Mouse (Mus musculus): Measurements from ENCODE around the gene Prrc2c.
A peak's percentile ranks its signal among the peaks of the same experiment; 100 is the strongest.
"Not testable (repeated sequence)": the region's sequence is repeated elsewhere in the genome, so short reads cannot be mapped to it uniquely, and the experiment has no call there.

The Prrc2c gene

DNA sequence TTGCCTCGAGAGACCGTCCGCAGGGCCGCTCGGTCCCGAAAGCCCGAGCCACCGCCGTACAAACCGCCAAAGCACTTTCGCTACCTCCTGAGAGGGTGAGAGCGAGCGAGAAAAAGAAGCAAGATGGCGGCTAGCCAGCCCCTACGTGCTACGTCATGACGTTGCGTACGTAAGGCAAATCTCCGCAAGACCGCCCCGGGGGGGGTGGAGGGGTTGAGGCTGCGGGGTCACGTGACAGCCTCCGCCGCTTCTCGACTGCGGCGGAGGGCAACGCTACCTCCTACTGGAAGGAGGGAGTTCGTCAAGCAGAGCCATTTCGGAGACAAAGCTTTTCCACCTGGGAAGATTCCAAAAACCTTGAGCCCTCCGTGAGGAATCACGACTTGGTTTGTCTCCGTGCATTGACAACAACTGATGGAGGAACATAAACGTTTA lies at the start of gene Prrc2c:
Gene Prrc2c (minus strand): TSS at position 156 of the 435 bp plus-strand sequence.
- peak; percentile 99 for DNase-seq (ENCODE audit: low spot score in 2 of 2)

DNA sequence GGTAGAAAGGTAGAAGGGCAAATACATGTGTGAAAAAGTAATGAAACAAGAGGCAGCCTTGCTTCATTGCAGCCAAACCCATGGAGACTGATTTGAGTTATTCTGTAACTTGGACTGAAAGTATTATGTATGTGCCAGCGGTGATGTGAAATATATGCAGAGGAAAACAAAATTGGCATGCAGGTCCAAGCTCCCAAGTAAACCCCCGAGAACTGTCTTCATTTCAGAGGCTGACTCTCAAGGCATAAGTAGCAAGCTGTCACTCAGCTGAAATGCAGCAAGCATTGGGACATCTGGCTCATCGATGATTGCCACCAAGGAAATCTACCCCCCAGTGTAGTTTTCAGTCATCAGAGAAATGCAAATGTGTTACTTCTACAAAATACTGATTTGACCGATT lies 44.9 kb upstream of the Prrc2c start:
- no peak for DNase-seq (ENCODE audit: low spot score in 2 of 2)

DNA sequence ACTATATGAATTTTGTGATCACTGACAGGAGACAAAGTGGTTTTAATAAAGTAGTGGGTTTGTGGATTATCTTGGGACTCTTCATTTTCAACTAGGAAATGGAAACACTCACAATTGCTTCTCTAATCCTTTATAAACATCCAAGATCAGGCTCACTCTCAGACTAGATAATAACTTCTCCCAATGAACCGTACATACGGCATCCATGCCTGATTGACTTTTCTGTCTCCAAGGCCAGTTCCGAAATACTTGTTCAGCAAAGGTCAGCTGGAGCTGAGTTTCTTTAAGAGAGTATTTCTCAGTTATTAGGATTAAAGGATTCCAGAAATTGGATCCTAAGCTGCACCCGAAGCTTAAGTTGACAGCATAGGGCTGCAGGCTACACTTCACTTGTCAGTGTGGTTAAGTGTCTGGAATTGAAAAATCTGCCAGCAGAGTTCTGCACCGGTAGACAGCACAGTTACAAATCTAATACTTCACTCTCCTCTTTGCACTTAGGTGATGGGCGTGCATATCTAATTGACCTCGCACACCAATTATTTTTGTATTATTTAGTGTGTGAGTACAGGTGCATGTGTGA lies 43.4 kb upstream of the Prrc2c start:
- no peak for DNase-seq (ENCODE audit: low spot score in 2 of 2)

DNA sequence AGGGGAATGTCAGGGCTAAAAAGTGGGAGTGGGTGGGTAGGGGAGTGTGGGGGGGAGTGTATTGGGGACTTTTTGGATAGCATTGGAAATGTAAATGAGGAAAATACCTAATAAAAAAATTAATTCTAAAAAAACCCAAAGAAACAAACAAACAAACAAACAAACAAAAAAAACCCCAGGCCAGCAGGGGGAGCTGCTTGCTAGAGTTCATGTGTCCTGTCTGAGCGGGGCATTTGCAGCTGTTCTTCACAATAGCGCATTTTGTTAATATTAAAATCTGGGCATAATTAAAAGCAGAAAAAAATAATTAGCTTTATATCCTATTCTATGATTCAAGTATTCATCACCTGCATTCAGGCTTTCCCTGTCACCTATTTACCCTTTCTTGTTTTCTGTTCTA lies 40.7 kb upstream of the Prrc2c start:
- DNase-seq (ENCODE audit: low spot score in 2 of 2): not testable (repeated sequence)

DNA sequence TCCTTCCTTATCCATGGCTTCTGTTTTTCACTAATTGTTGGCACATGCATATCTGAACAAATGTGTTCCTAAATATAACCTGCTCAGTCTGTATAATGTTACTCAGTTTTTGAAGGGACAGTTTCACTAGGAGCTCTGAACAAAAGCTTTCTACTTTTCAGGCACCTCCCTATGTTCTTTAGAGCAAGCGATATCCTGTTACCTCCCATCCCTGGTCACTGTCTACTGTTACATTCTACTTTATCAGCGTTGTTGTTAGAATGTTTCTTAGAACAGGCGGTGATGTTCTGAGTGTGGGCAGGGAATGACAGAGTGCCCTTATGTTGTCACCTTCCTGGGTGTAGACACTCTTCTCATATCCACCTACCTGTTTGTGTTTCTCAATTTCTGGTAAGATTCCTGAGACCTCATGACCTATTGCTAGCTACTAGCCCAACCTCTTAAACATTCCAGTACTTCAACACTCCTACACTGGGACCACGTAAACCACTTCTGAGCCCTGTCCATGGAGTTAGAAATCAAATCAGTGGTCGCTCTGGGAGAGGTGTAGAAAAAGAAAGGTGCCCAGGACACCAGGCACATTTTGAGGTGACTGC lies 37.7 kb upstream of the Prrc2c start:
- DNase-seq (ENCODE audit: low spot score in 2 of 2): no peak

DNA sequence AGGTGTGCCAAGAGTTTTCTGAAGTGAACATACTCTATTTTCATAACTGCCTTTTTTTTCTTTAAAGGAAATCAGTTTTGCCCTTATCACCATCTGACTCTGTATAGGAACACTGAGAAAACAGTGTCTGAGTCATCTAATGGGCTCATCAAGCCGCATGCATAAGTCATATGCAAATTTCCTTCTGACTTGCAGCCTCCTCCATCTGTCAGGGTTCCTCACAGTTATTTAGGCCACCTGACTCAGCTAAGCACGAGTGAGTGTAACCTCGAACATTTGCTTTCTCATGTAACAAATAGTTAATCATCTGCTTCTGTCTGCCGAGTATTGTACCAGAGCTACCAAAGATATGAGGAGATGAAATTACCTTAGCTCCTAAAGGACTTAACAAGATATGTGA lies 33.3 kb upstream of the Prrc2c start:
- peak in 1 of 2 experiments; percentile 6 for DNase-seq (ENCODE audit: low spot score in 2 of 2)

DNA sequence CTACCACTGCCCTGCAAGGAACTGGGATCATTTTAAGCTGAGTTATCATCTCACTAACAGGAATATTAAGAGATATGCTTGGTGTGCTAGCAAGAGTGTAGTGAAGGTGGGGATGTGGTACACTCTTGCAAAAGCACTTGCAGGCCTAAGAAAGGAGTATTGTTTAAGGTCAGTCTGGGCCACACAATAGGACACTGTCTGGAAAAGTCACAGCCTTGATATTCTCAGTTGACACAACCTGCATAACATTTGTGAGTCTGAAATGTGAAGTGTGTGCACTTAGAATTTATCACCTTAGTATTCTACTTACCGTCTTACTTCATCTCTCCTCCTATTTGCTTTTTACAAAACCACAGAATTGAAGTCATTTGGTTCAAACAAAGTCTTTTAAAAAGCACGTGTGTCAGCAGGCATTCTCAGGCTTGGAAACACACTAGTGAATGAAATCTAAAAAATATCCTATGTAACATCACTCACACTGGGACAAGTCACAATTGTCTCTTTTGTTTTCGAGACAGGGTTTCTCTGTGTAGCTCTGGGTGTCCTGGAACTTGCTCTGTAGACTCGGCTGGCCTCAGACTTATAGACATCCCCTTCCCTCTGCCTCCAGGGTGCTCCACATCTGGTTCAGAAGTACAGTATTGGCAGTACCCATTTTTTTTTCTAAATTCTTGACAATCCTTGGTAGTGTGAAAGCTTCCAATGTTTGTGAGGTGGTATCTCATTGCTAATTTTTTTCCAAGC lies 31.4 kb upstream of the Prrc2c start:
- DNase-seq (ENCODE audit: low spot score in 2 of 2): no peak

DNA sequence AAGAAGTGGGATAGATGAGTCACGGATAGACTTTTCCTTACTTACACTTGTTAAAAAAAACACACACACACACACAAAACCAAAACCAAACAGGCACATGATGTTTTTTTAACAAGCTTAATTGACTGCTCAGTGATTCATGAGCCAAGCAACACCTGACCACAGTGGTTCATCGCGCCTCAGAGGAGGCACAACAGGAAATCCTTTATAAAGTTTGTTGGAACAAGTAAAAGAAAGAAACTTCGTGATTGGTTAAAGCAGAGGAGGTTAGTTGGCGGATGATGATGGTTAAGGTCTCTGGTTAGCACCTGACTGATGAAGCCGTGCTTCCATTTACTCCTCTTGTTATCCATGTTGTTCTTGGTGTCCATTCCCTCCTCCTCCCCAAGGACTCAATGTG lies 11.7 kb upstream of the Prrc2c start:
- DNase-seq (ENCODE audit: low spot score in 2 of 2): no peak

DNA sequence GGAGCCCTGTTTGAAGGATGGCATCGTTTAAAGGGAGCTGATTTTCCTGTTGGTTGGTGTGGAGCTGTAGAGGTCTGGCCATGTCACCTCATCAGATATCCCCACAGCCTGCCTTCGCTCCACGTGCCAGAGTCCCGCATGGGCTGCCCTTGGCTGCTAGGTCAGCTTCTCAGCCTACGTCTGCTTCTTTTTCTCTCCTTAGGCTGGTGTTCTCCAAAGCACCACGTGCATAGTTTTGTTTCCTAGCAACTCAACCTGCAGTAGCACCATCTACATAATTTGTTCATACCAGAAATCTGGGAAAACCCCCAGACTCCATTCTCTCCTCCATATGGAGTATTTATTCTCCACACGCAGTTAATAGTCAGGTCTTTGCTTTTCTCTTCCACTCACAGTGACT lies 9.3 kb upstream of the Prrc2c start:
- DNase-seq (ENCODE audit: low spot score in 2 of 2): no peak

DNA sequence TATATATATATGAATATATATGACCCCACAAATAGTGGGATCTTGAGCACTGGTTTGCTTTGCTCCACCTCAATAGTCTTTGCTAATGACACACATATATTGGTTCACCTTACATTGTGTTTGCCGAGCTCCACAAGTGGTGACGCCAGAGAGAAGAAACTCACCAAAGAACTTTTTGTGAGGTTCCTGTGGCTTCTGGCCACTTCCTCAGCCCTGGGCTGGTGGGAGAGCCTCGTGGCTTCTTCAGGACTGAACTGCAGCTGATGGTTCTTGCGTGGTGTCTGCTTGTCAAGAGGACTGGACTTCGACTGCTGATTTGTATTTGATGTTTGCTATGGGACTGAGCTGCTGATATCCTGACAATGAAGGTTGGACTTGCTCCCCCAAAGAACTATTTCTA lies 8.4 kb upstream of the Prrc2c start:
- no peak for DNase-seq (ENCODE audit: low spot score in 2 of 2)

DNA sequence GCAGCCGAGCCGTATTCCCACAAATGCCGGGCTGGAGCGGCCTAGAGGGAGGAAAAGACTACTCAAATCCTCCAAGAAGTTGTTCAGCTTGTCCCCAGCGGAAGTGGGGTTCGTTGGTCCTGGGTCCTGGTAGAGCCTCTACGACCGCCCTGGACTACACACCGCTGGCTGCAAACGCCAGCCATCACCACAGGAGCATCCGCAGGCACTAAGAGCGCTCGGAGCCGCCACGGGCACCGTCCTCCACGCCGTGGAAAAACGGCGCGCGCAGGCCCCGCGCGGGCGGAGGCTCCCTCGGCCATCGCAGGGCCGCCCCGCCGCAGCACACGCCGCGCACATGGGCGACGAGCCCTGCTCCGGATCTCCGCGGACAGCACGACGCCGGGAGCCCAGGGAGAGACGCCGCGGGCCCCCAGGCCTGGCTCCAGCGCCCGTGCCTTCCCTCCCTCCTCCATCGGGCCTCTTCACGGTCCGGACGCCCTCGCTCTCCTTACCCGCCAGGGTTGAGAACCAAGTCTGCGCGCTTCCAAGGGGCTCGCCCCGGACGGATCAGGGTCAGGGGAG lies 443 bp downstream of the Prrc2c start:
- peak in 1 of 2 experiments; percentile 18 for DNase-seq (ENCODE audit: low spot score in 2 of 2)

DNA sequence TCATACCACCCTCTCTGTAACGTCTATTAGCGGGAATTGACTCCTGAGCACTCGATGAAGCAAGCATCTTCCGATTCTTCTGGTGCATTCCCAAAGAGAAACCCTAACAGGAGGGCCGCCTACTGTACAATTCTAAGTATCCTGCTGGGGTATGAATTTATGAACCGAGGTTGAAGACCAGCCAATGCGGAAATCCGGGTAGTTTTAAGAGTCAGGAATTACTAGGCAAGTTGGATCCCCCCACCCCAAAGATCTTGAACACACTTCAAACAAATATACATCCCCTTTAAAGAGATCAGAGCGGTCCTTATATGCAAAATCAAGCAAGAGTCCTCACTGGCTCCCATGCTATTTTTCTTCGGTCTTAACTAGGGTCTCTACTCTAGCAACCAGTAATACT lies 950 bp downstream of the Prrc2c start:
- no peak for DNase-seq (ENCODE audit: low spot score in 2 of 2)

DNA sequence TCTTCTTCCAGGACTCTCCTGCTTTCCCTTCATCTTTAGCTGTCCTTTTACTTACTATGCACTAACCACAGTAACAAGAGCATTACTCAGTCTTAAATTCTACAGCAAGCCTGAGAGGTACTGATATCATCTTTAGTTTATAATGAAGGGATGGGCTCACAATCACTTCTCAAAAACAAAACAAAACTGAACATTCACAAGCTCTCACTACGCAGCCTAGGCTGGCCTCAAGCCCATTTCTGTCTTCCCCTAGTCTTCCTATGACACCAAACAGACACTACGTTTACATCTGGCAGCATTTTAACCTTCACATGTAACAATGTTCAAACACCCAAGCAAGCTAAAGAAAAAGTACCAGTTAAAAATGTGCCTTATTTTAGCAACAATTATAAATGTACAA lies 1.9 kb downstream of the Prrc2c start:
- DNase-seq (ENCODE audit: low spot score in 2 of 2): no peak

DNA sequence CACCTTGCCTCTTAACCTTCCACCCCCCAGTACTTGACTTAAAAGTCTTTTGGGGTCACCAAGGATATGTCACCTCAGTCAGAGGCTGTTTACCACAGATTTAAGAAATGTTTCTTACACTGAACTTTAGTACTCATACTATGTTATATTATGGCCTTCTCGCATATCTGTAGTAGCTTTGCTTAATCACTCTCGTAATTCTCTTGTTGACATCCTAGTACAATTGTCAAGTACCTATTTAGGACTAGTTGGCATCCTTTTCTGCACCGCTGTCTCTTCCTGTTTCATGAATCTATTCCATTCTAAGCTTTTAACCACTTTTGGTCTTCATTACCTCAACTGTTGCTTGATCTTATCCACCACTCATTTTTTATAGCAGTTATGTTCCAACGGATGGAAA lies 5.3 kb downstream of the Prrc2c start:
- DNase-seq (ENCODE audit: low spot score in 2 of 2): no peak

DNA sequence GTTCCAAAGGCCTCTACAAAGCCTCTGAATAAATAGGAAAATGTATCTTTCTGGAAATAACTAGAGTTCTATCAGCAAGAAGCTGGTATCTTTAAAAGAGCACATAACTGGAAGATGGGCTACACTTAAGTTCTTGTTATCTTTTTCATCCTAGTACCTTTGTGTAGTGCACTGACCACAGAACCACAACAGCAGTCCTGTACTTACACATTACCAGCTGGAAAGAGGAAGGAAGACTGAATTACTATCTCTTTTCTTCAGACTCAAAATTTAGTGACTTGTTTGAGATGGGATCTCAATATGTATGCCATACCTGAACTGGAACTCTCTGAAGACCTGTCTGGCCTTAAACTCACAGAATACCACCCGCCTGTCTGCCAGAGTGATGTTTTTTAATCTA lies 6.1 kb downstream of the Prrc2c start:
- no peak for DNase-seq (ENCODE audit: low spot score in 2 of 2)

DNA sequence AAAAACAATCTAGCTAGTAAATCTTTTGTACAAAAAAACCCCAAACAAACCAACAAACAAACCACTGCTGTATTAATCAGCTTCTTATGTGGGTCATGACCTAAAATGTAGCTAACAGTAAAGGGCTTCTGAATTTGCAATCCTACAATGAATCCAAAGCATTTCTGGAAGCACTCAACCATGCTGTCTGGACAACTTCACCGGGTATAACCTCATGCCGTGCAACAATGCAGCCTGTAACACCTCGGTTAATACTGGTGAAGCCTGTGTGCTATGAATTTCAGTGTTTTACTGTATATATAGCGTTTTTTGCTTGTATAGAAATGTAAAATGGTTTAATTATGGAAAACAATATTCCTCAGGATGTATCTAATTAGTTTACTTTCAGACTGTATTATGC lies 8.3 kb downstream of the Prrc2c start:
- no peak for DNase-seq (ENCODE audit: low spot score in 2 of 2)

DNA sequence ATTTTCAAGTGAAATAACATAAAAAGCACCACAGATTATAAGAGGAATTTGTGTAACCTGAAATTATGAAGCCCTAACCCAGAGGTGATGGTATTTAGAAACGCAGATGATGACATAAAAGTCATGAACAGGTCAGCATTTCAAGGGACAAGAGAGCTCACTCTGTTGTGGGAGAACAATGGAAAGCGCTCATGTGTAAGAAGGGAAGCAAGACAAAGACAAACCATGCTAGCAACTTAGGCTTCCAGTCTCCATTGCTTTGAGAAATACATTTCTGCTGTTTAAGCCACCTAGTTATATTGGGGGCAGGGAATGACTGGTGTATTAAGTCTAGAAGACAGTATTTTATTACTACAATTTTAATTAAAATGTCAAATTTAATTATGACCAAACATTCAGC lies 10.9 kb downstream of the Prrc2c start:
- no peak for DNase-seq (ENCODE audit: low spot score in 2 of 2)

DNA sequence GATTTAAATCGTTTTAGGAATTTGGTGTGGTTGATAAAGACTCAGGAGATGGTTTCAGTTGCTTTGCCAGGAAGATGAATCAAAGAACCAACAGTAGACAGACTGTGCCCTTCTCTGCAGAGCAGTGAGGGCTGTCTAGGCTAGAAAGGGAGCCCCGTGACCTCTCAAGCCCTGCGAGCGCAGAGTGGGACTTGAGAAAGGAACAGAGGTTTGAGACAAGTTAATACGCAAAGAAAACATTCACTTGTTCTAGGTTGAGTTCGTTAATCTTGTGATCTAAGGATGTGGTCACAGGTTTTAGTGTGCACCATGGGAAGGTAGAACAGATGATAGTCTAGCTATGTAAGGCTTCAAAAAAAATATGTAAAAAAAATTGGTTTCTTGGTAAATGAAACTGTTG lies 12.4 kb downstream of the Prrc2c start:
- DNase-seq (ENCODE audit: low spot score in 2 of 2): no peak

DNA sequence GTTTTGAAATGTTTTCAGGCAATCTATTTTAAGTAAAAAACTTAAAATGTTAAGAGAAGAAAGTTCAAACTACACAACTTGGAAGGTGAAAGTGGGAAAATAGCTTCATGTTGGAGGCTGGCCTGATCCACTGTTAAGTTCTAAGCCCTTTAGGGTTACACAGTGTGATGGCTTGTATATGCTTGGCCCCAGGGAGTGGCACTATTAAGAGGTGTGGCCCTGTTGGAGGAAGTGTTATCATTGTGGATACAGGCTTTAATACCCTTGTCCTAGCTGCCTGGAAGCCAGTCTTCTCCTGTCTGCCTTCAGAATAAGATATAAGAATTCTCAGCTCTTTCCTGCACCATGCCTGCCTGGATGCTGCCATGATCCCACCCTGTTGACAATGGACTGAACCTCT lies 16.7 kb downstream of the Prrc2c start:
- DNase-seq (ENCODE audit: low spot score in 2 of 2): no peak

DNA sequence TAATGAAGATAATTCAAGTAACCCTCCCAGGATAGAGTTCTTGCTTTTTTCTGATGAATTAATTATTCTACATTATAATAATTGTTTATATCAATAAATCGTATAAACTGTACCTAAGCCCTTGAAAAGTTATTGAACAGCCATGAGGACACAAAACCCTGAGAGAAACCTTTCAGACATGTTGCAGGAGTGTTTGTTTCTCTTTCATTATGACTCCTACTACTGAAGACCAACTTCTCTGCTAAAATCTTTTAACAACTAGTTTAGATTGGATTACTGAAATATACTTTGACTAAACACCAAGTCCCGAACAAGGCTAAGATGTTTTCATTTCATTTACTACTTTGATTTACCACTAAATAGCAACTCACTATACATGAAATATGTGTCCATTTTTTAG lies 19.7 kb downstream of the Prrc2c start:
- DNase-seq (ENCODE audit: low spot score in 2 of 2): no peak

DNA sequence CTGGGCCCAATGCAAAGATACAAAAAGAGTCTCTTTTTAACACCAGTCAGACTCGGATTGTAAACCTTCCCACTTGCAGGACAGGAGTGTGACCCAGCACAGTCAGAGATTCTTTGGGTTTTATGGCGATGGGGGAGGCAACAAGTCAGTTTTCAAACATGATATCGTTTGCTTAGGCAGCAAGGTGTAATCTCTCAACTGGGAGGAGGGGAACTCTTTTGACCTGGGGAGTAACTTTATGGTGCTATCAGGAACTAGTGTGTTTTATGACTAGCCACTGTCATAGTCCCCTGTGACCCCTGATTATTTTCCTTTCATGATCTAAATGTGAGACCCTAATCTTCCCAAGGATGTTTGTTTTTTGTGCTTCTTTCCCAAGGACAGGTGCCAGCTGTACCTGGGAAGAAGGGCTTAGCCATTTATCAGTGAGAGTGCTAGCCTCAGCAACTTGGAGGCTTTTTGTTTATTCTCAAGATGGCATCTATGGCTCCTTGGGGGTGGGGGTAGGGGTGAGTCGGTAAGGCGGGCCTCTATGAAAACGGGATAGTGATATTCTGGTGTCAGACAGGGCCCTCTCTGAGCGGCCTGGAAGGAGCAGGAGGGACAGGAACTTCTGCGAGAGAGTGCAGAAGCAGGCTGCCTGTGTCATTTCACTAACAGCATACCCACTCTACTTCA lies 39.8 kb downstream of the Prrc2c start:
- no peak for DNase-seq (ENCODE audit: low spot score in 2 of 2)

DNA sequence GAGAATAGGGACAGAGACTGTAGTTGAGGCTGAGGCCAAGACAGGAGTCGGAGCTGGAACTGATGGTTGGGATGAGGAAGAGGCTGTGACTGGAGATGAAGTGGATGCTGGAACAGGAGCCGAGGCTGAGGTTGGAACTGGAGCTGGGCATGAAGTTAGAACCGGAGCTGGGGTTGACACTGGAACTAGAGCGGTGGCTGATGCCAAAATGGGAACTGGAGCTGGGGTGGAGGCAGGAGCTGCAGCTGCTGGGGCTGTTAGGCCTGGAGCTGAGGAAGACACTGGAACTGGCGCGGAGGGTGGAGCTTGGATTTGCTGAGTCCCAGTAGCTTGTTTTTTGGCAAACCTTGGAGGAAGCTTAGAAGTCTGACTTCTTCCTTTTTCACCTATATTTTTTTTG lies 42.5 kb downstream of the Prrc2c start:
- DNase-seq (ENCODE audit: low spot score in 2 of 2): no peak

DNA sequence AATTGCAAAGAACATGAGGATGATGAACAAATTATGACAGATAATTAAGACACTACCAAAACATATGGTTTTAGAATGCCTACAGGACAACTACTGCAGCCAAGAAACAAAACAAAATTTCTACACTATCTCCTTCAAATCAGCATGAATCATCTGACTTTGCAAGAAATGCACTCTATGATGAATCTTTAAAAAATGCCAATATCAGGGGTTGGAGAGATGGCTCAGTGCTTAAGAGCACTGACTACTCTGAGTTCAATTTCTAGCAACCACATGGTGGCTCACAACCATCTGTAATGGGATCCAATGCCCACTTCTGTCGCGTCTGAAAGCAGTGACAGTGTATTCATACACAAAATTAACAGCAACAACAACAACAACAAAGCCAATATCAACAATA lies 46.6 kb downstream of the Prrc2c start:
- DNase-seq (ENCODE audit: low spot score in 2 of 2): no peak
